Mouse (Mus musculus): ENCODE measurements around the gene Ppil6. TPM values are rescaled to one million over a fixed set of nuclear protein-coding genes. Genes with fewer than 3 reads are reported as not detected.

Gene Ppil6
- 2.3 TPM for polyA plus RNA-seq (2014; fragmentation: Illumina TruSeq; extraction: RNeasy Lipid Tissue Mini Kit (QIAGEN cat#74804); ENCODE audit: low read depth, low replicate concordance)

DNA sequence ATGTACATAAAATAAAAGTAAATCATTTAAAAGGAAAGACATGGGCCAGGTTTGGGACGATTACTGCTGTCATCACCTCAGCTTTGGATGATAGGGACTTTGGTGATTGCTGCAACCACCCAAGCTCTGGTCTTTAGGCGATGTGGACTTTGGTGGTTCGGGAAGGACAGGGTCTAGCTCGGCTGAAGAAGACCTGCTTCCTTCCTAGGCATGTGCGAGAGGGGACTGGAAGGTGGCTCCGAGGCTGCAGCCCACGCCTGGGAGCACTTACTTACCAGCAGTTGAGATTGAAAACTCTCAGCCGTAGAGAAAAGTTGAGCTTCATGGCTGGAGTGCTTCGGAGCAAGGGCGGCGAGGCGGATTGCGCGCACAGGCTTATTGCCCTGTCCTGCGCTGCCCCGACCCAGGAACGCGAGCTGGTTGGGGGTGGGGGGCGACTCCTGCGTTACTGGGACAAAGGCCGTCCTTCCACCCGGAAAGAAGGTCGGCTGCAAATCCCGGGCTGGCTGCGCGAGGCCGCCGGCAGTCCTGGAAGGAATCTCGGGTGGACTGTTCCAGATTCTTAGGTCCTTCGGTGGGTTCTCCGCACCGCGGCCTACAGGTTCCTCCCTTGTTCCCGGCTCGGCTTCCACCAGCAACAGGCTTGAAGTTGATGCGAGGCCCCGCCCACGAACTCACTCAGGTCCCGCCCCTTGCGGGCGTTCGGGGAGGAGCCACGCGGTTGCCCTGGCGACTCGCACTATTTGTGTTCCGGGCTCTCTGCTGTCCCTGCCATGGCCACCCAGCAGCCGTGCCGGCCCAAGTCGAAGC is at the start of gene Ppil6, which contains the start of gene Smpd2:
TSS of gene Ppil6 (plus strand) at position 732 of the 810 bp plus-strand sequence.
TSS of gene Smpd2 (minus strand) at position 662 of the 810 bp plus-strand sequence.

DNA sequence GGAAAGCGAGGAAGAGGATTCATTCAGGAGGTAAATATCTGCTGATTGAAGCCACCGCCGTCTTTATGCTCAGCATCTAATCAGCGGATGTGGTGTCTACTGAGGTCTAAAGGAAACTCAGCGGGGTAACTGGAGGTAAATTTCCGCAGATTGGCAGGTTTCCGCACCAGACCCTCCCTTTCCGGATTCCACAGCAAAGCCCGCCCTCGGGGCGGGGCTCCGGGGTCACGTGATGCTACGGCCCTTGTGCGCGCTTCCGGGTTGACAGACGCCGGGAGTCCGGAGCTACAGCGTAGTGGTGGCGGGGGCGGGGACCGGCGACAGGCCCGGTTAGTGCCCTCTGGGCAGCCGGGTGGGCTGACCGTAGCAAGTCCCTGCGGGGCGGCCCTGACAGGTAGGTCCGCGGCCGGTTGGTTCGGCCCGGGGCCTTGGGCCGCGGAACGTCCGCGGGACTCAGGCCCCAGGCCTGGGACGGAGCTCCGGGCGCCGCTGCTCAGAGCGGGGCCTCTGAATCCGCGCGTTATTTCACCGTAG is 40.0 kb upstream of the Ppil6 start, which contains the start of gene Zbtb24:
TSS of gene Zbtb24 (plus strand) at position 247 of the 534 bp plus-strand sequence.

DNA sequence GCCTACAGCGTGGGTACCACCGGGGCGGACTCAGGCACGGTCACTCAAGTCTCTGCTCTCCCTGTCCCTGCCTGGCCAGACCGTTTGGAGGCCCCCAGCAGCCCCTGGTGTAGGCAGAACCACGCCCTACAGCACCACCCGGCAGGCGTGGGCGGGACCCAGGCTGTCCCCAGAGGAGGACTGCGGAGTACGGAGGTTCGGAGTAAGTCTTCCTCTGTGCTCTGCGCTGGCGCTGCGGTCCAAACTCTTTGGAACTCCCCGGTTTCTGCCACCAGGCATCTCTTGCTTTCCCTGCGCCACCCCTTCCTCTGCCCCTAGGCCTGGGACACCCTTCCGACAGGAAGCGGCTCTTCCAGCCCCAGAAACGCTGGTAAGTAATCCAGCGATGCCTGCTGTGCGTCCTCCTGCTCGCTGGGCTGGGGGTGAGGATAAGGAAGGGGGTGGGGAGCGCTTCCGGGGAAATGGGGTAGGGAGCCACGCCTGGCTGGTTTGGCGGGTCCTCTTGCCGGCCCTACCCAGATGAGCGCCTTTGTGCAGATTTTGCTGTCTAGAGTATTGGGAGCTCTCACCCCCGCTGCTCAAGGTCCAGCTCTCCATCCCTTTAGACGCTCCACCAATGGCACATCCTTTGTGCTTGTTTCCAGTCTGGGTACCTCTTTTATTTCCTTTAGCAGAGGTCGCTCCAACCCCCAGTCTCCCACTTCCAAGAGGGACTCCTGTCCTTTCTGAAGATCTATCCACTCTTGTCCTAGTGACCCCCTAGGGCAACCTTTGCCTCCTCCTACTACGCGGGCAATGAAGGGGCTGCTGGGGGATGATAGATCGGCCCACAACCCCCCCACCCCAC is 13.8 kb upstream of the Ppil6 start, which contains the start of gene Mical1:
TSS of gene Mical1 (plus strand) at position 144 of the 847 bp plus-strand sequence.

DNA sequence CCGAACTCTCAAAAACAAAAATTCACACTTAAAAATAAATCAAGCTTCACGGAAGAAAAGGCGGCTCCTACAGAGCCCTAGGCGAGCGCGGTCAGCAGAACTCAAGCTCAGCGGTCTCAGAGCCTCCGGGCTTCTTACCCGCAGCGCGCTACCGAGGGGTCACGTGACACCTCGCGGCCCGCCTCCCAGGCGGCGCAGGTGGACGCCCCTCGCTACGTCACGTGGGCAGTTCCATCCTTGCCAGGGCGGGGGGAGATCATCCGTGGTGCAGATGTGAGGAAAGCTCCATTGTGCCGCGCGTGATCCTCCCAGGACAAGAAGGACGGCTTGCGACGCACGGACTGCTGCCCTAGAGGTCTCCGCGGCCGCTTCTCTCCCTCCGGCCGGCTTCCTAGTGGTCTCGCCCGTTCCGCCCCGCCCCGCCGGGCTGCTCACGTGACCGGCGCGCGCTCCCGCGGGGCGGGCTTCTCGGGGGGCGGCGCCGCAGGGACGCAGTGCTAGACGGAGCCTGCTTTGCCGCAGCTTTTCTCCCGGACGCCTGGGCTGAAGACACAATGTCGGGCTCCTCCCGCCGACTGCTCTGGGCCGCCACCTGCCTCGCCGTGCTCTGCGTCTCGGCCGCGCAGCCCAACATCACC is 28.9 kb downstream of the Ppil6 start, which contains the start of gene Cd164:
TSS of gene Cd164 (plus strand) at position 434 of the 638 bp plus-strand sequence.

Other genes starting within 250 kb of the Ppil6 start
- 8.7 TPM for gene Fig4, start 187.2 kb upstream of the Ppil6 start, polyA plus RNA-seq (2014; fragmentation: Illumina TruSeq; extraction: RNeasy Lipid Tissue Mini Kit (QIAGEN cat#74804); ENCODE audit: low read depth, low replicate concordance)
- gene Ak9, start 186.5 kb upstream of the Ppil6 start, polyA plus RNA-seq (2014; fragmentation: Illumina TruSeq; extraction: RNeasy Lipid Tissue Mini Kit (QIAGEN cat#74804); ENCODE audit: low read depth, low replicate concordance), result not detected
- 7.7 TPM for gene Zbtb24, start 40.1 kb upstream of the Ppil6 start, polyA plus RNA-seq (2014; fragmentation: Illumina TruSeq; extraction: RNeasy Lipid Tissue Mini Kit (QIAGEN cat#74804); ENCODE audit: low read depth, low replicate concordance)
- not detected for gene Mical1, start 14.1 kb upstream of the Ppil6 start, polyA plus RNA-seq (2014; fragmentation: Illumina TruSeq; extraction: RNeasy Lipid Tissue Mini Kit (QIAGEN cat#74804); ENCODE audit: low read depth, low replicate concordance)
- gene Smpd2, start 70 bp upstream of the Ppil6 start, polyA plus RNA-seq (2014; fragmentation: Illumina TruSeq; extraction: RNeasy Lipid Tissue Mini Kit (QIAGEN cat#74804); ENCODE audit: low read depth, low replicate concordance), result 5.6 TPM
- 723 TPM for gene Cd164, start 29.0 kb downstream of the Ppil6 start, polyA plus RNA-seq (2014; fragmentation: Illumina TruSeq; extraction: RNeasy Lipid Tissue Mini Kit (QIAGEN cat#74804); ENCODE audit: low read depth, low replicate concordance)
- gene Ccdc162, start 226.2 kb downstream of the Ppil6 start, polyA plus RNA-seq (2014; fragmentation: Illumina TruSeq; extraction: RNeasy Lipid Tissue Mini Kit (QIAGEN cat#74804); ENCODE audit: low read depth, low replicate concordance), result 14.7 TPM